In genomic region chr12:76614868-76615579, GRCm38 (mm10) we compare ENCODE assay signal across 12 mouse cellular contexts.
A peak's percentile ranks its signal among the peaks of the same experiment; 100 is the strongest.
DNase-seq lines count a peak whose midpoint lies in the region; ATAC-seq lines count a peak whose summit lies in the region.
"Had no signal": no experiment of that assay in that cellular context is flagged by ENCODE, and none has a peak within 500 bp of the region (broad histone marks: within the 10 kb centered on the region; RNA-seq: fewer than 3 reads in every experiment).

No protein-coding gene starts in this region.

- WGBS in liver, embryonic 12.5 days (ENCODE audit: insufficient replicate concordance): 69% methylated on average over 12 of the region's 12 CpGs
- WGBS in liver, embryonic 11.5 days: 68% methylated on average over 12 of the region's 12 CpGs
- WGBS in limb, embryonic 13.5 days: 29% methylated on average over 12 of the region's 12 CpGs

- peak; percentile 43 for DNase-seq in heart, adult 8-10 months (ENCODE audit: low spot score)
- no peak for DNase-seq in heart, postnatal 36 days
- DNase-seq in liver, embryonic 11.5 days (ENCODE audit: low spot score): no peak
- no peak for DNase-seq in adrenal gland, postnatal 10 days
- DNase-seq in thymus, postnatal 14 days: no peak
- DNase-seq: right cerebral cortex, adult 18-20 months had no signal

- H3K4me1 ChIP-seq in liver, embryonic 12.5 days: peaks cover 6% of the 10 kb centered on the region; the same call in 1 of the 2 replicates
- H3K4me1 ChIP-seq in liver, embryonic 11.5 days (replicated peaks; ENCODE audit: control insufficient read depth, insufficient read depth, low read length): no peaks in the 10 kb centered on the region
- no peaks in the 10 kb centered on the region for H3K4me1 ChIP-seq in brown adipose tissue, adult 24 weeks (ENCODE audit: control insufficient read depth, insufficient read depth, insufficient read length, low read length)
- peaks cover 40% of the 10 kb centered on the region for H3K4me1 ChIP-seq in limb, embryonic 13.5 days

- H3K9ac ChIP-seq in liver, embryonic 12.5 days: no peak overlapping the region
- H3K9ac ChIP-seq in liver, embryonic 11.5 days (ENCODE audit: low read depth, low read length): no peak overlapping the region
- no peak overlapping the region for H3K9ac ChIP-seq in limb, embryonic 13.5 days
- H3K9ac ChIP-seq: hindbrain, embryonic 12.5 days; liver, embryonic 14.5 days had no signal

- 0 out of 2 replicates have a peak overlapping the region, but pooled peaks have one; percentile 15 for H3K27ac ChIP-seq in liver, embryonic 12.5 days
- no peak overlapping the region; the same call in 1 of the 2 replicates for H3K27ac ChIP-seq in liver, embryonic 11.5 days (ENCODE audit: low read depth, low read length)
- peak overlapping the region; percentile 65; the same call in 1 of the 2 replicates for H3K27ac ChIP-seq in brown adipose tissue, adult 24 weeks (replicated peaks; ENCODE audit: low read depth, low read length)
- H3K27ac ChIP-seq in limb, embryonic 13.5 days: peak overlapping the region; percentile 76
- H3K27ac ChIP-seq: hindbrain, embryonic 12.5 days; liver, embryonic 14.5 days had no signal

- H3K36me3 ChIP-seq in liver, embryonic 12.5 days: peaks cover 100% of the 10 kb centered on the region
- peaks cover 24% of the 10 kb centered on the region for H3K36me3 ChIP-seq in liver, embryonic 11.5 days (ENCODE audit: control insufficient read depth, insufficient read depth, low read length)
- H3K36me3 ChIP-seq in limb, embryonic 13.5 days: no peaks in the 10 kb centered on the region
- H3K36me3 ChIP-seq: hindbrain, embryonic 12.5 days had no signal

- H3K4me3 ChIP-seq in liver, embryonic 12.5 days: no peak overlapping the region
- H3K4me3 ChIP-seq in liver, embryonic 11.5 days (ENCODE audit: low read depth, low read length): no peak overlapping the region
- no peak overlapping the region for H3K4me3 ChIP-seq in brown adipose tissue, adult 24 weeks (ENCODE audit: insufficient read depth, low read depth, low read length)
- H3K4me3 ChIP-seq in limb, embryonic 13.5 days: no peak overlapping the region
- H3K4me3 ChIP-seq: hindbrain, embryonic 12.5 days had no signal

- H3K9me3 ChIP-seq in liver, embryonic 12.5 days (replicated peaks): no peaks in the 10 kb centered on the region
- no peaks in the 10 kb centered on the region for H3K9me3 ChIP-seq in liver, embryonic 11.5 days (ENCODE audit: control insufficient read depth, low read length)
- no peaks in the 10 kb centered on the region for H3K9me3 ChIP-seq in limb, embryonic 13.5 days
- H3K9me3 ChIP-seq: hindbrain, embryonic 12.5 days had no signal

- no peak overlapping the region for H3K4me2 ChIP-seq in liver, embryonic 12.5 days
- no peak overlapping the region for H3K4me2 ChIP-seq in liver, embryonic 11.5 days
- no peak overlapping the region for H3K4me2 ChIP-seq in limb, embryonic 13.5 days (replicated peaks)
- H3K4me2 ChIP-seq: hindbrain, embryonic 12.5 days had no signal

- intact Hi-C loops in heart, postnatal 36 days (cut with DNase I): no loop called here

- H3K27me3 ChIP-seq in liver, embryonic 12.5 days (replicated peaks): no peaks in the 10 kb centered on the region
- no peaks in the 10 kb centered on the region for H3K27me3 ChIP-seq in liver, embryonic 11.5 days (replicated peaks; ENCODE audit: control insufficient read depth, insufficient read depth, low read length)
- H3K27me3 ChIP-seq in limb, embryonic 13.5 days: no peaks in the 10 kb centered on the region
- H3K27me3 ChIP-seq: hindbrain, embryonic 12.5 days had no signal

- ATAC-seq in liver, embryonic 12.5 days: no peak
- no peak for ATAC-seq in liver, embryonic 11.5 days (replicated peaks; ENCODE audit: low FRiP score)
- no peak for ATAC-seq in limb, embryonic 13.5 days (ENCODE audit: low FRiP score, low read depth)
- ATAC-seq: forebrain, embryonic 16.5 days had no signal
